Mouse (Mus musculus) small intestine, adult 2 months (tissue): ENCODE measurements at regions not wholly inside any gene's neighbourhood (a gene's known extent, or its start where the extent isn't known, plus 50 kb on each side); places are given as distances from the start of the nearest gene placed in this dataset.

ENCODE experiments used
- H3K27ac ChIP-seq: fragments of 200-500 bp; 2 replicates; pipeline ENCODE4 v1.5.1; 2012; ENCODE audit warnings: low read depth, low read length, control low read depth, inconsistent platforms; ENCODE audit not compliant: insufficient read depth
- H3K27me3 ChIP-seq: fragments of 200-500 bp; 2 replicates; pipeline ENCODE4 v1.6.1; 2012; ENCODE audit warnings: mild to moderate bottlenecking, moderate library complexity, low read length, inconsistent platforms; ENCODE audit not compliant: control insufficient read depth, insufficient read depth
- H3K36me3 ChIP-seq: fragments of 200-500 bp; 2 replicates; pipeline ENCODE4 v1.6.1; 2012; ENCODE audit warnings: mild to moderate bottlenecking, low read length, control low read depth, inconsistent platforms; ENCODE audit not compliant: control insufficient read depth, insufficient read depth
- H3K4me1 ChIP-seq: fragments of 200-500 bp; 2 replicates; pipeline ENCODE4 v1.6.1; 2012; ENCODE audit warnings: low read length, inconsistent platforms, mixed read lengths; ENCODE audit not compliant: control insufficient read depth, insufficient read depth, insufficient read length
- H3K4me3 ChIP-seq: fragments of 200-500 bp; 2 replicates; pipeline ENCODE4 v1.5.1; 2012; ENCODE audit warnings: low read depth, mild to moderate bottlenecking, control low read depth, inconsistent platforms, low read length, moderate library complexity
- CTCF ChIP-seq: fragments of 200-500 bp; IDR thresholded peaks from 2 replicates; pipeline ENCODE4 v1.5.1; 2012; ENCODE audit warnings: low read depth, mild to moderate bottlenecking, control low read depth, inconsistent platforms, low read length, moderate library complexity, mixed read lengths; ENCODE audit not compliant: insufficient replicate concordance, insufficient read length; ENCODE audit errors: extremely low read depth
- POLR2A ChIP-seq: fragments of 200-500 bp; IDR thresholded peaks from 2 replicates; pipeline ENCODE4 v1.6.1; 2012; ENCODE audit warnings: low read depth, mild to moderate bottlenecking, control low read depth, inconsistent platforms, low read length, moderate library complexity
- WGBS: fragments of 180-500 bp; shearing (Covaris S2); methylation state at CpG from one replicate; pipeline ENCODE4 v1.1.7; 2018; 5-methylcytosine and 5-hydroxymethylcytosine counted together

- Histone ChIP-seq H3K27ac (0 out of 2 replicates have a peak overlapping the region, but pooled peaks have one; percentile 21), H3K4me3 (no peak overlapping the region), H3K27me3 (no peaks in the 10 kb centered on the region), H3K36me3 (no peaks in the 10 kb centered on the region), H3K4me1 (no peaks in the 10 kb centered on the region; the same call in 1 of the 2 replicates)
- WGBS, result 53% methylated on average over 20 of the region's 20 CpGs
- no peak for TF ChIP-seq CTCF
These were observed 83.0 kb upstream of the Ankrd34c start for GRCm38 (mm10) chr9:89821109-89821852.

GRCm38 (mm10) chr9:89813616-89814318, 75.5 kb upstream of the Ankrd34c start:
- TF ChIP-seq CTCF, result no peak
- TF ChIP-seq POLR2A, result no peak
- WGBS, result 56% methylated on average over 8 of the region's 8 CpGs
- no peaks in the 10 kb centered on the region for H3K27me3 ChIP-seq
- no peak overlapping the region for H3K27ac ChIP-seq
- no peaks in the 10 kb centered on the region for H3K36me3 ChIP-seq
- H3K4me1 ChIP-seq, result no peaks in the 10 kb centered on the region
- H3K4me3 ChIP-seq, result no peak overlapping the region

GRCm38 (mm10) chr9:89807381-89807780, 69.1 kb upstream of the Ankrd34c start:
- no peak overlapping the region for H3K27ac ChIP-seq

GRCm38 (mm10) chr9:89802658-89803057, 64.4 kb upstream of the Ankrd34c start:
- 59% methylated on average over 10 of the region's 10 CpGs for WGBS

More at GRCm38 (mm10) chr9:89807381-89807780, 69.1 kb upstream of the Ankrd34c start:
- Histone ChIP-seq H3K4me3 (no peak overlapping the region), H3K36me3 (no peaks in the 10 kb centered on the region), H3K27me3 (no peaks in the 10 kb centered on the region), H3K4me1 (no peaks in the 10 kb centered on the region)
- WGBS, result 22% methylated on average over 6 of the region's 6 CpGs
- TF ChIP-seq POLR2A (no peak), CTCF (no peak)

GRCm38 (mm10) chr9:89793018-89793417, 54.7 kb upstream of the Ankrd34c start:
- TF ChIP-seq CTCF, result peak; percentile 74; the same call in 1 of the 2 replicates
- no peak for TF ChIP-seq POLR2A
- Histone ChIP-seq H3K36me3 (no peaks in the 10 kb centered on the region), H3K4me3 (no peak overlapping the region), H3K27ac (no peak overlapping the region), H3K4me1 (no peaks in the 10 kb centered on the region), H3K27me3 (no peaks in the 10 kb centered on the region)
- 9% methylated on average over 6 of the region's 6 CpGs for WGBS

More at GRCm38 (mm10) chr9:89802658-89803057, 64.4 kb upstream of the Ankrd34c start:
- Histone ChIP-seq H3K27me3 (no peaks in the 10 kb centered on the region), H3K27ac (no peak overlapping the region), H3K36me3 (no peaks in the 10 kb centered on the region), H3K4me3 (no peak overlapping the region), H3K4me1 (no peaks in the 10 kb centered on the region)
- TF ChIP-seq POLR2A, result no peak
- no peak for TF ChIP-seq CTCF

- no peaks in the 10 kb centered on the region for H3K27me3 ChIP-seq
- no peaks in the 10 kb centered on the region for H3K36me3 ChIP-seq
- no peak overlapping the region for H3K27ac ChIP-seq
- no peak for TF ChIP-seq CTCF
- TF ChIP-seq POLR2A, result no peak
- no peak overlapping the region for H3K4me3 ChIP-seq
- 79% methylated on average over 5 of the region's 5 CpGs for WGBS
- no peaks in the 10 kb centered on the region for H3K4me1 ChIP-seq
These were observed 51.7 kb upstream of the Ankrd34c start for GRCm38 (mm10) chr9:89789926-89790325.

- 85% methylated on average over 1 of the region's 1 CpGs for WGBS
- Histone ChIP-seq H3K4me1 (no peaks in the 10 kb centered on the region), H3K4me3 (no peak overlapping the region), H3K27ac (no peak overlapping the region), H3K27me3 (no peaks in the 10 kb centered on the region), H3K36me3 (no peaks in the 10 kb centered on the region)
- TF ChIP-seq CTCF (no peak), POLR2A (no peak)
These were observed 50.4 kb upstream of the Ankrd34c start for GRCm38 (mm10) chr9:89788651-89789050.
